Mouse (Mus musculus): ENCODE measurements around the gene Psd.
A peak's percentile ranks its signal among the peaks of the same experiment; 100 is the strongest.

The Psd gene

GRCm38 (mm10) chr19:46326756-46327305, at the start of gene Psd:
TSS of gene Psd (minus strand) at chr19:46327156.
- peak; percentile 79 for DNase-seq

- no peak for DNase-seq
Observed at GRCm38 (mm10) chr19:46375891-46376290, 48.9 kb upstream of the Psd start.

GRCm38 (mm10) chr19:46375489-46375888, 48.5 kb upstream of the Psd start:
- no peak for DNase-seq

GRCm38 (mm10) chr19:46374477-46375088, 47.6 kb upstream of the Psd start:
- DNase-seq = no peak

- peak; percentile 59 for DNase-seq
Observed at GRCm38 (mm10) chr19:46369204-46369603, 42.2 kb upstream of the Psd start.

- no peak for DNase-seq
Observed at GRCm38 (mm10) chr19:46367798-46368590, 41.0 kb upstream of the Psd start.

GRCm38 (mm10) chr19:46363294-46364009, 36.5 kb upstream of the Psd start:
- DNase-seq = no peak

GRCm38 (mm10) chr19:46362104-46362503, 35.1 kb upstream of the Psd start:
- DNase-seq = no peak

- no peak for DNase-seq
Observed at GRCm38 (mm10) chr19:46358381-46358780, 31.4 kb upstream of the Psd start.

GRCm38 (mm10) chr19:46357344-46358280, 30.7 kb upstream of the Psd start:
- no peak for DNase-seq

- DNase-seq = peak; percentile 92
Observed at GRCm38 (mm10) chr19:46356701-46357138, 29.8 kb upstream of the Psd start.

GRCm38 (mm10) chr19:46350168-46350932, 23.4 kb upstream of the Psd start, which contains the start of gene 2310034G01Rik:
TSS of gene 2310034G01Rik (minus strand) at chr19:46350302.
- DNase-seq = no peak

GRCm38 (mm10) chr19:46349550-46349949, 22.6 kb upstream of the Psd start:
- DNase-seq = no peak

- peak; percentile 87 for DNase-seq
Observed at GRCm38 (mm10) chr19:46348761-46349458, 22.0 kb upstream of the Psd start.

- DNase-seq = no peak
Observed at GRCm38 (mm10) chr19:46347936-46348668, 21.1 kb upstream of the Psd start.

- no peak for DNase-seq
Observed at GRCm38 (mm10) chr19:46347146-46347545, 20.2 kb upstream of the Psd start.

- no peak for DNase-seq
Observed at GRCm38 (mm10) chr19:46344710-46345419, 17.9 kb upstream of the Psd start.

GRCm38 (mm10) chr19:46339287-46339971, 12.5 kb upstream of the Psd start:
- peak; percentile 53 for DNase-seq

- no peak for DNase-seq
Observed at GRCm38 (mm10) chr19:46338942-46339286, 12.0 kb upstream of the Psd start.
